Mouse (Mus musculus): Measurements from ENCODE around the gene Fopnl.

GRCm38 (mm10) chr16:14262410-14262809 lies 54.8 kb downstream of the Fopnl start:
- no peak for TF ChIP-seq EP300 (IDR thresholded peaks at IDR 0.05; ENCODE audit: low read depth)
- no peak for TF ChIP-seq CTCF (IDR thresholded peaks at IDR 0.05; ENCODE audit: low read depth)

Data from liver, postnatal 0 days (tissue).